Mouse (Mus musculus) hindlimb bud, embryonic 11.5 days (tissue): ENCODE results near the gene Smarca5.
A peak's percentile ranks its signal among the peaks of the same experiment; 100 is the strongest.
"Not testable (repeated sequence)": the region's sequence is repeated elsewhere in the genome, so short reads cannot be mapped to it uniquely, and the experiment has no call there.

Experiments
- DNase-seq: peaks from one replicate; pipeline ENCODE4 v3.0.0-alpha.2; 2012; ENCODE audit warnings: low read depth, low spot score; ENCODE audit errors: extremely low spot score

Smarca5 gene

GRCm38 (mm10) chr8:80739155-80739924 is at the start of gene Smarca5:
TSS of gene Smarca5 (minus strand) at chr8:80739497.
- not testable (repeated sequence) for DNase-seq

GRCm38 (mm10) chr8:80784559-80784958 is 45.3 kb upstream of the Smarca5 start:
- DNase-seq, result no peak

GRCm38 (mm10) chr8:80783271-80783670 is 44.0 kb upstream of the Smarca5 start:
- DNase-seq, result no peak

- DNase-seq, result no peak
Observed at GRCm38 (mm10) chr8:80781338-80781737, 42.0 kb upstream of the Smarca5 start.

GRCm38 (mm10) chr8:80780271-80780670 is 41.0 kb upstream of the Smarca5 start:
- DNase-seq, result no peak

- no peak for DNase-seq
Observed at GRCm38 (mm10) chr8:80776436-80776835, 37.1 kb upstream of the Smarca5 start.

GRCm38 (mm10) chr8:80772732-80773460 is 33.6 kb upstream of the Smarca5 start:
- no peak for DNase-seq

GRCm38 (mm10) chr8:80768451-80768850 is 29.2 kb upstream of the Smarca5 start:
- no peak for DNase-seq

GRCm38 (mm10) chr8:80753017-80753715 is 13.9 kb upstream of the Smarca5 start:
- peak; percentile 52 for DNase-seq

- DNase-seq, result no peak
Observed at GRCm38 (mm10) chr8:80752429-80752828, 13.1 kb upstream of the Smarca5 start.

GRCm38 (mm10) chr8:80749091-80749490 is 9.8 kb upstream of the Smarca5 start:
- DNase-seq, result no peak

- no peak for DNase-seq
Observed at GRCm38 (mm10) chr8:80739932-80740331, 635 bp upstream of the Smarca5 start.

GRCm38 (mm10) chr8:80738388-80739154 is 726 bp downstream of the Smarca5 start:
- DNase-seq, result no peak

GRCm38 (mm10) chr8:80738046-80738387 is 1.3 kb downstream of the Smarca5 start:
- no peak for DNase-seq

GRCm38 (mm10) chr8:80732326-80732725 is 7.0 kb downstream of the Smarca5 start:
- no peak for DNase-seq

- no peak for DNase-seq
Observed at GRCm38 (mm10) chr8:80714461-80714860, 24.8 kb downstream of the Smarca5 start.

- DNase-seq, result no peak
Observed at GRCm38 (mm10) chr8:80710670-80711400, 28.5 kb downstream of the Smarca5 start.

GRCm38 (mm10) chr8:80688141-80688540 is 51.2 kb downstream of the Smarca5 start:
- DNase-seq, result no peak

GRCm38 (mm10) chr8:80683756-80684335 is 55.5 kb downstream of the Smarca5 start:
- DNase-seq, result no peak

- DNase-seq, result no peak
Observed at GRCm38 (mm10) chr8:80682594-80682993, 56.7 kb downstream of the Smarca5 start.
